Mouse (Mus musculus): ENCODE data around the gene Foxj2. TPM values are rescaled to one million over a fixed set of nuclear protein-coding genes. Genes with fewer than 3 reads are reported as not detected.

Gene Foxj2
- polyA plus RNA-seq, 1 experiment from 2014 or later: 6.1 TPM

- WGBS: 74% methylated on average over 12 of the region's 12 CpGs
- ATAC-seq (replicated peaks; ENCODE audit: extremely low read depth, insufficient read depth, low FRiP score): no peak
- H3K4me2 ChIP-seq (ENCODE audit: low read depth, low read length): no peak overlapping the region
Measured at GRCm38 (mm10) chr6:122854552-122854951, 34.8 kb downstream of the Foxj2 start.

GRCm38 (mm10) chr6:122855955-122856354 lies 36.2 kb downstream of the Foxj2 start, which contains the start of gene C3ar1:
C3ar1 (minus strand) TSS chr6:122856161.
- Histone ChIP-seq H3K36me3 (ENCODE audit: control insufficient read depth, insufficient read depth) (no peaks in the 10 kb centered on the region), H3K4me3 (ENCODE audit: low read length) (no peak within 1 kb of the TSS), H3K9ac (ENCODE audit: low read length) (no peak within 1 kb of the TSS), H3K27ac (ENCODE audit: low read length) (no peak within 1 kb of the TSS), H3K27me3 (ENCODE audit: control insufficient read depth, insufficient read depth, low read length) (no peaks in the 10 kb centered on the region), H3K9me3 (replicated peaks; ENCODE audit: control insufficient read depth, low read length) (no peaks in the 10 kb centered on the region), H3K4me2 (ENCODE audit: low read depth, low read length) (no peak within 1 kb of the TSS), H3K4me1 (ENCODE audit: control insufficient read depth, insufficient read depth, low read length) (no peaks in the 10 kb centered on the region)
- ATAC-seq (replicated peaks; ENCODE audit: extremely low read depth, insufficient read depth, low FRiP score): no peak; the same call in 1 of the 2 replicates
- 11% methylated on average over 7 of the region's 7 CpGs for WGBS

More at GRCm38 (mm10) chr6:122854552-122854951, 34.8 kb downstream of the Foxj2 start:
- Histone ChIP-seq H3K4me1 (ENCODE audit: control insufficient read depth, insufficient read depth, low read length) (no peaks in the 10 kb centered on the region), H3K4me3 (ENCODE audit: low read length) (no peak overlapping the region), H3K36me3 (ENCODE audit: control insufficient read depth, insufficient read depth) (no peaks in the 10 kb centered on the region), H3K9me3 (replicated peaks; ENCODE audit: control insufficient read depth, low read length) (no peaks in the 10 kb centered on the region), H3K9ac (ENCODE audit: low read length) (no peak overlapping the region), H3K27me3 (ENCODE audit: control insufficient read depth, insufficient read depth, low read length) (no peaks in the 10 kb centered on the region), H3K27ac (ENCODE audit: low read length) (no peak overlapping the region)

GRCm38 (mm10) chr6:122862434-122862833 lies 42.7 kb downstream of the Foxj2 start:
- Histone ChIP-seq H3K9ac (ENCODE audit: low read length) (no peak overlapping the region), H3K36me3 (ENCODE audit: control insufficient read depth, insufficient read depth) (no peaks in the 10 kb centered on the region), H3K4me2 (ENCODE audit: low read depth, low read length) (no peak overlapping the region), H3K4me1 (ENCODE audit: control insufficient read depth, insufficient read depth, low read length) (no peaks in the 10 kb centered on the region), H3K27ac (ENCODE audit: low read length) (no peak overlapping the region), H3K4me3 (ENCODE audit: low read length) (no peak overlapping the region), H3K27me3 (ENCODE audit: control insufficient read depth, insufficient read depth, low read length) (no peaks in the 10 kb centered on the region), H3K9me3 (replicated peaks; ENCODE audit: control insufficient read depth, low read length) (peaks cover 8% of the 10 kb centered on the region)
- 74% methylated on average over 6 of the region's 6 CpGs for WGBS
- no peak for ATAC-seq (replicated peaks; ENCODE audit: extremely low read depth, insufficient read depth, low FRiP score)

GRCm38 (mm10) chr6:122862871-122863270 lies 43.2 kb downstream of the Foxj2 start:
- Histone ChIP-seq H3K4me3 (ENCODE audit: low read length) (no peak overlapping the region), H3K36me3 (ENCODE audit: control insufficient read depth, insufficient read depth) (no peaks in the 10 kb centered on the region), H3K27me3 (ENCODE audit: control insufficient read depth, insufficient read depth, low read length) (no peaks in the 10 kb centered on the region), H3K27ac (ENCODE audit: low read length) (no peak overlapping the region), H3K4me1 (ENCODE audit: control insufficient read depth, insufficient read depth, low read length) (no peaks in the 10 kb centered on the region), H3K4me2 (ENCODE audit: low read depth, low read length) (no peak overlapping the region), H3K9me3 (replicated peaks; ENCODE audit: control insufficient read depth, low read length) (peaks cover 8% of the 10 kb centered on the region), H3K9ac (ENCODE audit: low read length) (no peak overlapping the region)
- 79% methylated on average over 1 of the region's 1 CpGs for WGBS
- ATAC-seq (replicated peaks; ENCODE audit: extremely low read depth, insufficient read depth, low FRiP score): no peak

- no peak for ATAC-seq (replicated peaks; ENCODE audit: extremely low read depth, insufficient read depth, low FRiP score)
- H3K9me3 ChIP-seq (replicated peaks; ENCODE audit: control insufficient read depth, low read length): no peaks in the 10 kb centered on the region
- no peak overlapping the region for H3K27ac ChIP-seq (ENCODE audit: low read length)
- H3K4me3 ChIP-seq (ENCODE audit: low read length): no peak overlapping the region
- H3K27me3 ChIP-seq (ENCODE audit: control insufficient read depth, insufficient read depth, low read length): no peaks in the 10 kb centered on the region
- no peak overlapping the region for H3K9ac ChIP-seq (ENCODE audit: low read length)
- no peaks in the 10 kb centered on the region for H3K4me1 ChIP-seq (ENCODE audit: control insufficient read depth, insufficient read depth, low read length)
- H3K36me3 ChIP-seq (ENCODE audit: control insufficient read depth, insufficient read depth): no peaks in the 10 kb centered on the region
- H3K4me2 ChIP-seq (ENCODE audit: low read depth, low read length): no peak overlapping the region
- WGBS: 56% methylated on average over 4 of the region's 4 CpGs
Measured at GRCm38 (mm10) chr6:122867914-122868313, 48.2 kb downstream of the Foxj2 start.

- 60% methylated on average over 11 of the region's 11 CpGs for WGBS
- no peaks in the 10 kb centered on the region for H3K27me3 ChIP-seq (ENCODE audit: control insufficient read depth, insufficient read depth, low read length)
- no peak overlapping the region for H3K27ac ChIP-seq (ENCODE audit: low read length)
- H3K9ac ChIP-seq (ENCODE audit: low read length): no peak overlapping the region
- H3K4me2 ChIP-seq (ENCODE audit: low read depth, low read length): no peak overlapping the region
- no peaks in the 10 kb centered on the region for H3K36me3 ChIP-seq (ENCODE audit: control insufficient read depth, insufficient read depth)
- no peaks in the 10 kb centered on the region for H3K4me1 ChIP-seq (ENCODE audit: control insufficient read depth, insufficient read depth, low read length)
- no peaks in the 10 kb centered on the region for H3K9me3 ChIP-seq (replicated peaks; ENCODE audit: control insufficient read depth, low read length)
- no peak overlapping the region for H3K4me3 ChIP-seq (ENCODE audit: low read length)
- no peak for ATAC-seq (replicated peaks; ENCODE audit: extremely low read depth, insufficient read depth, low FRiP score)
Measured at GRCm38 (mm10) chr6:122869846-122870245, 50.1 kb downstream of the Foxj2 start.

- Histone ChIP-seq H3K9ac (ENCODE audit: low read length) (no peak overlapping the region), H3K36me3 (ENCODE audit: control insufficient read depth, insufficient read depth) (no peaks in the 10 kb centered on the region), H3K4me1 (ENCODE audit: control insufficient read depth, insufficient read depth, low read length) (peaks cover 6% of the 10 kb centered on the region), H3K27ac (ENCODE audit: low read length) (no peak overlapping the region), H3K4me3 (ENCODE audit: low read length) (no peak overlapping the region), H3K9me3 (replicated peaks; ENCODE audit: control insufficient read depth, low read length) (no peaks in the 10 kb centered on the region), H3K4me2 (ENCODE audit: low read depth, low read length) (no peak overlapping the region), H3K27me3 (ENCODE audit: control insufficient read depth, insufficient read depth, low read length) (no peaks in the 10 kb centered on the region)
- 83% methylated on average over 5 of the region's 5 CpGs for WGBS
- no peak for ATAC-seq (replicated peaks; ENCODE audit: extremely low read depth, insufficient read depth, low FRiP score)
Measured at GRCm38 (mm10) chr6:122872800-122873199, 53.1 kb downstream of the Foxj2 start.

GRCm38 (mm10) chr6:122873871-122874719 lies 54.4 kb downstream of the Foxj2 start, which contains the start of gene Necap1:
Necap1 (plus strand) TSS chr6:122874474.
- Histone ChIP-seq H3K4me2 (ENCODE audit: low read depth, low read length) (peak within 1 kb of the TSS; percentile 74), H3K27me3 (ENCODE audit: control insufficient read depth, insufficient read depth, low read length) (no peaks in the 10 kb centered on the region), H3K9ac (ENCODE audit: low read length) (peak within 1 kb of the TSS; percentile 92), H3K9me3 (replicated peaks; ENCODE audit: control insufficient read depth, low read length) (no peaks in the 10 kb centered on the region), H3K27ac (ENCODE audit: low read length) (peak within 1 kb of the TSS; percentile 90), H3K4me1 (ENCODE audit: control insufficient read depth, insufficient read depth, low read length) (peaks cover 6% of the 10 kb centered on the region), H3K4me3 (ENCODE audit: low read length) (peak within 1 kb of the TSS; percentile 93), H3K36me3 (ENCODE audit: control insufficient read depth, insufficient read depth) (0 out of 2 replicates have a peak, but pooled peaks cover 4% of the 10 kb centered on the region)
- peak; percentile 97 for ATAC-seq (replicated peaks; ENCODE audit: extremely low read depth, insufficient read depth, low FRiP score)
- WGBS: 6% methylated on average over 43 of the region's 43 CpGs

GRCm38 (mm10) chr6:122874720-122875389 lies 55.1 kb downstream of the Foxj2 start:
- no peaks in the 10 kb centered on the region for H3K27me3 ChIP-seq (ENCODE audit: control insufficient read depth, insufficient read depth, low read length)
- peak overlapping the region; percentile 92 for H3K9ac ChIP-seq (ENCODE audit: low read length)
- H3K4me1 ChIP-seq (ENCODE audit: control insufficient read depth, insufficient read depth, low read length): peaks cover 6% of the 10 kb centered on the region
- 2% methylated on average over 31 of the region's 31 CpGs for WGBS
- no peaks in the 10 kb centered on the region for H3K9me3 ChIP-seq (replicated peaks; ENCODE audit: control insufficient read depth, low read length)
- peak overlapping the region; percentile 74 for H3K4me2 ChIP-seq (ENCODE audit: low read depth, low read length)
- peaks cover 4% of the 10 kb centered on the region; the same call in 1 of the 2 replicates for H3K36me3 ChIP-seq (ENCODE audit: control insufficient read depth, insufficient read depth)
- ATAC-seq (replicated peaks; ENCODE audit: extremely low read depth, insufficient read depth, low FRiP score): peak; percentile 58
- H3K4me3 ChIP-seq (ENCODE audit: low read length): peak overlapping the region; percentile 93
- H3K27ac ChIP-seq (ENCODE audit: low read length): peak overlapping the region; percentile 90

Data from heart, embryonic 16.5 days (tissue).